Mouse (Mus musculus) intestine, postnatal 0 days (tissue): Measurements from ENCODE around the gene Dysf. TPM values are rescaled to one million over a fixed set of nuclear protein-coding genes. Genes with fewer than 3 reads are reported as not detected.

Experiments used
- ATAC-seq: fragments of 200-750 bp; cut with Nextera tagmentation; 2 replicates; pipeline ENCODE4 v1.8.0; 2017; ENCODE audit warnings: mild to moderate bottlenecking, moderate TSS enrichment, moderate library complexity
- H3K27ac ChIP-seq: fragments of 300-500 bp; sonication (generic); 2 replicates; pipeline ENCODE4 v1.5.1; 2014; ENCODE audit warnings: mild to moderate bottlenecking, low read depth, low read length, moderate library complexity
- H3K27me3 ChIP-seq: fragments of 300-500 bp; sonication (generic); replicated peaks from 2 replicates; pipeline ENCODE4 v1.6.1; 2014; ENCODE audit warnings: low read length, mixed read lengths; ENCODE audit not compliant: control insufficient read depth, insufficient read depth
- H3K36me3 ChIP-seq: fragments of 300-500 bp; sonication (generic); 2 replicates; pipeline ENCODE4 v1.6.1; 2014; ENCODE audit warnings: mild to moderate bottlenecking, moderate library complexity; ENCODE audit not compliant: control insufficient read depth, insufficient read depth
- H3K4me1 ChIP-seq: fragments of 300-500 bp; sonication (generic); replicated peaks from 2 replicates; pipeline ENCODE4 v1.6.1; 2014; ENCODE audit warnings: antibody characterized with exemption, low read length, mixed read lengths; ENCODE audit not compliant: control insufficient read depth, insufficient read depth
- H3K4me2 ChIP-seq: fragments of 300-500 bp; sonication (generic); replicated peaks from 2 replicates; pipeline ENCODE4 v1.6.1; 2014; ENCODE audit warnings: low read depth, mild to moderate bottlenecking, moderate library complexity
- H3K4me3 ChIP-seq: fragments of 300-500 bp; sonication (generic); 2 replicates; pipeline ENCODE4 v1.5.1; 2014; ENCODE audit warnings: low read depth, low read length
- H3K9ac ChIP-seq: fragments of 300-500 bp; sonication (generic); 2 replicates; pipeline ENCODE4 v1.6.1; 2014; ENCODE audit warnings: mild to moderate bottlenecking, low read depth, low read length
- H3K9me3 ChIP-seq: fragments of 300-500 bp; sonication (generic); 2 replicates; pipeline ENCODE4 v1.6.1; 2016; ENCODE audit warnings: mixed run types; ENCODE audit not compliant: control insufficient read depth
- CTCF ChIP-seq: sonication (generic); IDR thresholded peaks from 2 replicates; pipeline ENCODE4 v1.5.1; 2016; ENCODE audit warnings: low read depth, mild to moderate bottlenecking, control low read depth, antibody characterized with exemption, moderate library complexity
- WGBS: fragments of 180-500 bp; shearing (Covaris S2); extraction: QIAGEN DNeasy Blood & Tissue Kit; methylation state at CpG from one replicate; pipeline ENCODE4 v1.1.7; 2014; 5-methylcytosine and 5-hydroxymethylcytosine counted together
- polyA plus RNA-seq: library from polyadenylated mRNA; unstranded; fragments of >200 nt; fragmentation: Nextera tagmentation; extraction: Ambion mirVana; gene quantifications from 2 replicates; pipeline ENCODE4 v1.2.1, GENCODE M21; 2015

Gene Dysf
- polyA plus RNA-seq, 1 experiment from 2014 or later = 5.1 TPM

GRCm38 (mm10) chr6:84233783-84234182, 225.4 kb downstream of the Dysf start:
- no peaks in the 10 kb centered on the region for H3K36me3 ChIP-seq
- no peaks in the 10 kb centered on the region for H3K27me3 ChIP-seq
- no peak overlapping the region for H3K27ac ChIP-seq
- H3K4me2 ChIP-seq = no peak overlapping the region
- WGBS = 39% methylated on average over 6 of the region's 6 CpGs
- H3K4me1 ChIP-seq = no peaks in the 10 kb centered on the region
- no peak for TF ChIP-seq CTCF
- ATAC-seq = peak; percentile 61
- no peak overlapping the region for H3K4me3 ChIP-seq
- no peak overlapping the region for H3K9ac ChIP-seq
- no peaks in the 10 kb centered on the region for H3K9me3 ChIP-seq

GRCm38 (mm10) chr6:84235365-84235764, 227.0 kb downstream of the Dysf start:
- H3K4me1 ChIP-seq = no peaks in the 10 kb centered on the region
- H3K27ac ChIP-seq = no peak overlapping the region
- H3K4me2 ChIP-seq = no peak overlapping the region
- 93% methylated on average over 2 of the region's 2 CpGs for WGBS
- TF ChIP-seq CTCF = no peak
- H3K9me3 ChIP-seq = no peaks in the 10 kb centered on the region
- no peak for ATAC-seq
- no peaks in the 10 kb centered on the region for H3K36me3 ChIP-seq
- H3K4me3 ChIP-seq = no peak overlapping the region
- no peak overlapping the region for H3K9ac ChIP-seq
- H3K27me3 ChIP-seq = no peaks in the 10 kb centered on the region

- H3K4me3 ChIP-seq = no peak overlapping the region
- H3K27me3 ChIP-seq = no peaks in the 10 kb centered on the region
- ATAC-seq = no peak
- H3K4me2 ChIP-seq = no peak overlapping the region
- no peak overlapping the region for H3K27ac ChIP-seq
- H3K4me1 ChIP-seq = no peaks in the 10 kb centered on the region
- TF ChIP-seq CTCF = no peak
- H3K9me3 ChIP-seq = no peaks in the 10 kb centered on the region
- WGBS = 89% methylated on average over 3 of the region's 3 CpGs
- H3K9ac ChIP-seq = no peak overlapping the region
- no peaks in the 10 kb centered on the region for H3K36me3 ChIP-seq
These were observed 235.0 kb downstream of the Dysf start for GRCm38 (mm10) chr6:84243385-84243784.

- TF ChIP-seq CTCF = no peak
- Histone ChIP-seq H3K4me1 (no peaks in the 10 kb centered on the region), H3K4me2 (no peak overlapping the region), H3K36me3 (no peaks in the 10 kb centered on the region), H3K9me3 (no peaks in the 10 kb centered on the region), H3K27ac (no peak overlapping the region), H3K4me3 (no peak overlapping the region), H3K9ac (no peak overlapping the region), H3K27me3 (no peaks in the 10 kb centered on the region)
- ATAC-seq = no peak
- 82% methylated on average over 4 of the region's 4 CpGs for WGBS
These were observed 237.8 kb downstream of the Dysf start for GRCm38 (mm10) chr6:84246101-84246760.

- Histone ChIP-seq H3K4me1 (no peaks in the 10 kb centered on the region), H3K27ac (no peak overlapping the region), H3K9ac (no peak overlapping the region), H3K36me3 (no peaks in the 10 kb centered on the region), H3K4me2 (no peak overlapping the region), H3K4me3 (no peak overlapping the region), H3K27me3 (no peaks in the 10 kb centered on the region), H3K9me3 (no peaks in the 10 kb centered on the region)
- TF ChIP-seq CTCF = no peak
- ATAC-seq = no peak
- 57% methylated on average over 5 of the region's 5 CpGs for WGBS
These were observed 238.6 kb downstream of the Dysf start for GRCm38 (mm10) chr6:84246979-84247378.

Other genes starting within 250 kb of the Dysf start
- gene Ankrd53, start 245.9 kb upstream of the Dysf start, polyA plus RNA-seq = not detected in 2 replicates
- 107 and 111 TPM in 2 replicates for gene Tex261, start 232.8 kb upstream of the Dysf start, polyA plus RNA-seq
- 116 and 134 TPM in 2 replicates for gene Nagk, start 213.6 kb upstream of the Dysf start, polyA plus RNA-seq
- gene Paip2b, start 176.8 kb upstream of the Dysf start, polyA plus RNA-seq = 5.6 and 6.0 TPM in 2 replicates
- 21.5 and 24.3 TPM in 2 replicates for gene Zfp638, start 141.5 kb upstream of the Dysf start, polyA plus RNA-seq